Mouse (Mus musculus) heart, postnatal 14 days (tissue): ENCODE measurements at regions not wholly inside any gene's neighbourhood (a gene's known extent, or its start where the extent isn't known, plus 50 kb on each side); places are given as distances from the start of the nearest gene placed in this dataset.

Source experiments
- DNase-seq, 2 experiments: peaks; one replicate each; pipeline ENCODE4 v3.0.0; 2021 to 2022
- intact Hi-C: fragments of 180-260 bp; cut with DNase I; formaldehyde crosslinking; loops from one replicate; pipeline ENCODE4 v1.15.1; 2025

DNA sequence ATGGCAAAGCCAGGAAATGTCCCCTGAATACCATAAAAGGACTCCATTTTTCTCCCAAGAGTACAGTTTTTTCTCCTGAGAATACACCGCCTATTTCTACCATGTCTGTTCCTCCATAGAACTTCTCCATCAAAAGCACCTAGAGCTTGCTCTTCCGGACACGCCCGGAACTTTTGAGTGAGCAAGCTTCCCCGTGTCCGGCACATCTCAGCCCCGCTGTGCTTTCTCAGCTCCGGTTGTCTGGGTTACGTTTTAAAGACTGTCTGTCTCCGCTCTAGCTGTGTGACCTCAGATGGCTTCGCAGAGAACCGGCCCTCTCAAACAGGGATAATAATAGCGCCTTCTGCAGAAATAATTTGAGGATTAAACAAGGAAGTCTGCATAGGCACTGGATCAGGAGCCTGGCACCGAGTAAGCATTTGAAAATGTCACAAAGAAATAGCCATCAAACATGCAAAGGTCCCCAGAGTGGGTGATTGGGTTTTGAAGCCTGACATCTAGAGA lies 122.8 kb downstream of the Ddx11 start:
- intact Hi-C loops: no loop called here
- DNase-seq: no peak

DNA sequence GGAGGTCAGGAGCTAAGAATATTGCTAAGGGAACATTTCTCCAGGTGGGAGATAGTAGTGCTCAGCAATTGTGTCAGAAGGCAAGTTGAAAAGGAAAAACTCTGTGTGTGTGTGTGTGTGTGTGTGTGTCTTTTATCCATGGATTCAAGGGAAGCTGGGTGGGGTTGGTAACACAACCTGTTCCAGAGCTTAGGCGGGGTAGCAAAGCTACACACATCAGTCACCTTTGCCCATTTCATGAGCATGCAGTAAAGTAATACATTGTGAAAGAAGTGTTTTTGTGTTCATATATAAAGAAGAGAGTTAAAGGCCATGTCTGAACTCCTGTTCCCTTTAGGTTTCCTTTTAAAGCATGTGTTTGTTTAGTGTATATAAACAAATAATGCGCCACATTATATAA lies 128.2 kb downstream of the Ddx11 start:
- DNase-seq: no peak
- intact Hi-C loops: no loop called here

DNA sequence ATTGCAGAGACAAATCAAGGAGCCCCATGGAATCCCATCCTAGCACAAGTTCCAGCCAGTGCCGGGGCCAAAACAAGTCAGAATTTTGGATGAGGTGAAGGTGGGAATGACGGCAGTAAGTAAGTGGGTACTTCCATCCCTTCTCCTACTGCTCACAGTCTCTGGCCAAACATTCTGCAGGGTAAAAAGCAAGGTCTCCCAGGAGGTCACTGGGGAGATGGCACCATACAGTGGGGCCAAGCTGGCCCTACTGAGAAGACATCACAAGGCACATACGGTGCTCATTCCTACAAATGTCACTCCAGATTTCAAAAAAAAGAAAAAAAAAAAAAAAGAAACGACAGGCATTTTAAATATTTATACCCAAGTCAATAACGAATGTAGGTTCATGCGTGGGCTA lies 129.6 kb downstream of the Ddx11 start:
- intact Hi-C loops: no loop called here
- DNase-seq: no peak

DNA sequence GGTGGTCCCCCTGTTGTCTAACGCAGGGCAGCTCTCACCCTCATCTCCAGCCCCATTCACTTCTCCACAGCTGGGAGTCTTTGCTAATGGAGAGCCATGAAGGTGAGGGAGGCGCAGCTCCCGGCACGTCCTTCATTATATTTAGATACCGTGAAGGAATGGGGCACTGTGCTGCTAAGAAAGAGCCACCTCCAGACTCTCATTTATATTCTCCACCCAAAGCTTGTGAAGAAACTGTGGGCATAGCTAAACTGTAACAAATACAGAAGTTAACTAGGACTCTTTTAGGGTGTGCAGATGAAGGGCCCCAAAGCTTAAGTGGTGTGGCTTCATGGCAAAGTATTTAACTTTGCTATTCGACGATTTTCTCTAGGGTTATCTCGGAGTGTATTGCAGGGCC lies 136.4 kb downstream of the Ddx11 start:
- intact Hi-C loops: no loop called here
- no peak for DNase-seq

DNA sequence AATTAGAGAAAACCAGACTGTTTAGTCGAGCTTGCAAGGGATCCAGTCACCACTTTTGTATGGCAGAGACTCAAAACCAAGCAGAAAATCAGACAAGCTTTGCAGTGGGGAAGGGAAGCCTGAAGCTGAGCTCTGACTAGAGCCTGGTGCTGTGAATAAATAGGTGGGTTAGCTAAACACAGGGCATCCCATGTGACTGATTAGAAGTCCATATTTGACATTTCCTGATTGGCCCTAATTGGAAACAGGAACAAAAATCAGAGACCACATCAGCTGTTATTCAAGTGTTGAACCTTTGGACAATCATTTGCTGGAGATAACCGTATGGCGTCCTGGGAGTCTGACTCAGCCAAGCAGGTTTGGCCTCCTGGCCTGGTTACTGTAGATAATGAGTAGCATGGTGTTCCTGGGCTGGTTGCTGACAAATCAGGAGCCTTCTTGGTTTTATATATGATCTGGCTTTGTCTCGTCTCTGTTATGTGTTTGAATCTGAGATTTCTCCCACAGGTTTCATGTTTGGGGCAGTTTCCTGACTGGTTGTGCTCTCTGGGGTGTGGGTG lies 139.4 kb downstream of the Ddx11 start:
- no peak for DNase-seq

DNA sequence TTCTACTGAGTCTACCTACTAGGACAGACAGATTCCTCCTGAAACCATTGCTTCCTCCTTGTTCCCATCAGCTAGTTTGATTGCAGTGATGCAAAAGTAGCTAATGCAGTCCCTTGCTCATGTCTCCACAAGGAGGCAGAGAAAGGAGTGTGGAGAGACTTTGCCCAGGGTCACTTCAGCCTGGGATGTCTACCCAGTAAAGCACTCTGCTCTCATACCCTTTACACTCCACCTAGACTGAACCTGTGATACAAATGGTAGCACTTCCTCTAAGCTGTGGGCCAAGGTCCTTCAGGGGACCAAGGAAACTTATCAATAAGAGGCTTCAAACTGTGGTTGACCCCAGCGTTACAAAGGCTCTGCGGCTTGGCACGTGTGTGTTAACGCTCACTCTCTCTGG lies 140.1 kb downstream of the Ddx11 start:
- DNase-seq: no peak
- intact Hi-C loops: no loop called here

More for the DNA sequence above, 139.4 kb downstream of the Ddx11 start:
- intact Hi-C loops: no loop called here

DNA sequence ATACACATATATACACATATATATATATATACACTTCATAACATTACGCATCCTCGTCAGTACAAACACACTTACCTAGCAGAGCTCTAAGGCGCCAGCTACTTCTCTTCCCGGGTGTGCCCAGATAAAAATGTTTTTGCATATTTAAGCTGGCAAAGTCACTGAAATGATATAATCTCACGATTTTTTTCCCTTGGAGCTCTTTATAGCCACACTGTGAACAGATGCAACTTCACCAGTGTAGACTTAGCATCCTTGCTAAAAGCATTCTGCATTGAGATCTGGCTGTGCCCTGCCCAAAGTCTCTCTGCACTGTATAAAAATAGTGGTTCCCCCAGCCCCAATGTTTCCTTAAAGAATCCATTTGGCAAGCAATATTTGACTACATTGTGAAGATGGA lies 143.5 kb downstream of the Ddx11 start:
- intact Hi-C loops: no loop called here
- no peak for DNase-seq

DNA sequence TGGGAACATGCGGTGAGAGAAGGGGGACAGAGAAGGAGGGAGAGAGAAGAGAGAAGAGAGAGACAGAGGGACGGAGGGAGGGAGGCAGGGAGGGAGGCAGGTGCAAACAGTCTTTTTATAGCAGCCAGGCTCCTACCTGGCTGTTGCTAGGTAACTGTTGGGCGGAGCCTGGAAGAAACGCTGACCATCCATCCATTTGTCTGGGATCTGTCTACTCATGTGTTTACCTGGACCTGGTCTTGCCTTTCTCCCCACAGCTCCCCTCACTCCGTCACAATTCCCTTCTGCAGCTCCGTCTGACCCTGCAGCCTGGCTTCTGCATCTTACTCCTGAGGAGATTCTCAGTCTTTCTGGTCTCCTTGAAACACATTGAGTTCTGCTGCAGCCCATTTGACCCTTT lies 144.5 kb downstream of the Ddx11 start:
- intact Hi-C loops: no loop called here
- DNase-seq: no peak

DNA sequence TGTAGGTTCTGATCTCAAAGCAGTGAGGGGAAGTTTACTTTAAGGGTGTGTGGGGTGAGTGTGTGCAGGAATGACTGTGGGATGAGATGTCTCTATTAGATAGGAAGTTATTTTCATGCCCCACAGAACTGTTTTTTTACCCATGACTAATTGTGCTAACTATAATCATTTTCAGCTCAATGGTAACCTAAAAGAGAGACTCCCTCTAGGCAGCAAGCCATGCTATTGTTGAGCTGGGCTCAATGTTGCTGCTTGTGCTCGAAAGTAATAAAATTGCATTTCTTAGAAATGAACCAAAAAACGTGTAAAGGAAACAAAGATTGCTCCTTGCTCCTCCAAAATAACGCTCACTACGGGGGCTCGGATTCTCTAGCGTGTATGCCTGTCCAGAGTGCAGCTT lies 146.2 kb downstream of the Ddx11 start:
- intact Hi-C loops: no loop called here
- no peak for DNase-seq

DNA sequence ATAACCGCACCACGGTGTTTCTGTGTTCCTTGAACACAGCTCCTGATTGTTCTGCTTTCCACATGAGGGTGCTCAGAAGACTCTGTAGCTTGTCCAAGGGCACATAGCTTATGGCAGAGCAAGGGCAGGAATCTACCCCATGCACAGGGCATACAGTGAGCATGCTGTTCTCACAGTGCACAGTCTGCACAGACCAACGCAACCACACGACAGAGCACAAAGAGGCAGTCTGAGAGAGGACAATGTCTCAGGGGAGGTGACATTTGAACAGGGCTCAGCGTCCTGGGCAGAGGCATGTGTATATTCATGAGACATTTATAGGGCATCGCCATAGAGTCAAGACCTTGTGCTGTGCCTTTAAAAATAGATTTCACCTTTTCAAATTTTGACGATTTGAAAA lies 148.6 kb downstream of the Ddx11 start:
- intact Hi-C loops: no loop called here
- DNase-seq: no peak

DNA sequence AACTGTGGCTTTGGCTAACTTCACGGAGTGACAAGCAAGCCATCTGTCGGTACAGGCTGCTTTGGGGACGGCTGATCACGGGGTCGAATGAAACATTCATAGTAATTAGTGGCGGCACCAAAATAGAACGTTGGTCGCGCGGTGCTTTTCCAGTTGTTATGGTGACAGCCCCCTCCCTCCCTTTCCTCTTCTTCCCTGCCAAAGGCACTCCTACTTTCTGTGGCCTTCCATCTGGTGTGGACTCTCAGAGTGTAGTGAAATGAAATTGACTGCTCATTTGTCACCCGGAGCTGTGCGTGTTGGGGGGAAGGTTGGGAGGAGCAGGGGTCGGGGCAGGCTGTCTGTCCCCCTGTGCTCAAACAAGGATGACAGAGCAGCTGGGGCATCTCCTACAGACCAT lies 153.5 kb downstream of the Ddx11 start:
- intact Hi-C loops: no loop called here

DNA sequence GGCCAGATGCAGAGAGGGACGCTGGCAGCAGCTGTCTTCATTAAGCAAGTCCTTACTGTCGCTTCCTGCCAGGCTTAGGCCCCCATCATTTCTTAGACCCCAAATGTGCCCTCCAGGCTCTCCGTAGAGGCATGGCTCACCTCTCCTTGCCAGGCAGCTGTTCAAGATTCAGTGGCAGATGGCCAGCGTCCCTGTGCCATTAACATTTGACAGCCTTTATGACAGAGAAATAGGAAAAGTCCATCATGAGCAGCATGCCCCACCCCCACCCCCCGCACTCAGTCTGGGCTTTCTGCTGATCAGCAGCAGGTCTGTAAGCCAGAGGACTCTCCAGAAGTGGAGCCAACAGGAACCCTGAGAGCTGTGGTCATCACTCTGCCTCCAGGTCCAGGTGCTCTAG lies 154.7 kb downstream of the Ddx11 start:
- intact Hi-C loops: no loop called here
- no peak for DNase-seq

More for the DNA sequence above, 153.5 kb downstream of the Ddx11 start:
- DNase-seq: peak; percentile 32 to 44

DNA sequence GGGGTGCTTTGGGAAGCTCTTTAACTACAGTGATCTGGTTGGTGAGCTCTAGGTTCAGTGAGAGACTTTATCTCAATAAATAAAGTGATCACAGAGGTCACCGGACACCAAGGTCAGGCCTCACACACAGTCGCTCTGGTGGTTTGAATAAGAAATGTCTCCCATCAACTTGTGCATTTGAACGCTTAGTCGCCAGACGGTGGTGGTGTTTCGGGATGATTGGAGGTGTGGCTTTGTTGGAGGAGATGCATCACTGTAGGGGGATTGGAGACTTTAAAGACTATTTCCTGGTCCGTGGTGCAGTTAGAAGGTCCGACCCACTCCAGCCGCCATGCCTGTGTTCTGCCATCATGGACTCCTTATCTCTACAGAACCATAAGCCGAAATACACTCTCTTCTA lies 162.0 kb downstream of the Ddx11 start:
- DNase-seq: no peak
- intact Hi-C loops: no loop called here
